Mouse (Mus musculus) large intestine, adult 2 months (tissue): ENCODE measurements around the gene Ccndbp1. TPM values are rescaled to one million over a fixed set of nuclear protein-coding genes. Genes with fewer than 3 reads are reported as not detected.
A peak's percentile ranks its signal among the peaks of the same experiment; 100 is the strongest.
"Not testable (repeated sequence)": the region's sequence is repeated elsewhere in the genome, so short reads cannot be mapped to it uniquely, and the experiment has no call there.

ENCODE experiments used
- DNase-seq: peaks from one replicate; pipeline ENCODE4 v3.0.0-alpha.2; 2012; ENCODE audit warnings: low read depth, low spot score
- WGBS: fragments of 180-500 bp; shearing (Covaris S2); methylation state at CpG from one replicate; pipeline ENCODE4 v1.1.7; 2018; 5-methylcytosine and 5-hydroxymethylcytosine counted together
- polyA plus RNA-seq: library from polyadenylated mRNA; depleted of rRNA; stranded (reverse); fragments of >200 nt; gene quantifications from 2 replicates; pipeline ENCODE4 v1.2.3, GENCODE M21; 2012; rRNA removed

Ccndbp1 gene
- polyA plus RNA-seq = 24.1 and 26.4 TPM in 2 replicates

- peak; percentile 83 for DNase-seq
- 1% methylated on average over 34 of the region's 34 CpGs for WGBS
Observed at GRCm38 (mm10) chr2:121007925-121008663, at the start of gene Ccndbp1. TSS of gene Ccndbp1 (plus strand) at chr2:121008403.

DNA sequence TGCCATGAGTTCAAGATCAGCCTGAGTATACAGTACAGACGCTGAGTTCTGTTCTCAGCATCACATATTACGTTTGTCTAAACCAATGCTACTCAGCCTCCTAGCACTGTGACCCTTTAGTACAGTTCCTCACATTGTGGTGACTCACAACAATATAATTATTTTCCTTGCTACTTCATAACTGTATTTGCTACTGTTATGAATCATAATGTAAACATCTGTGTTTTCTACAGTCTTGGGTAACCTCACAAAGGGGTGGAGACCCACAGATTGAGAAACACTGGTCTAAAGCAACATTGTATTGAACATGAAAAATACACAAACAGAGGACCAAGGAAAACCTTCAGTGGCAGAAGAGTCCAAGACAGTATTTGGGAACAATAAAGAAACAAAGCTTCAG, 48.8 kb upstream of the Ccndbp1 start:
- no peak for DNase-seq
- 51% methylated on average over 2 of the region's 2 CpGs for WGBS

GRCm38 (mm10) chr2:120959827-120960226, 48.4 kb upstream of the Ccndbp1 start:
- 81% methylated on average over 5 of the region's 5 CpGs for WGBS
- DNase-seq = no peak

GRCm38 (mm10) chr2:120960261-120960660, 47.9 kb upstream of the Ccndbp1 start:
- WGBS = 60% methylated on average over 1 of the region's 1 CpGs

DNA sequence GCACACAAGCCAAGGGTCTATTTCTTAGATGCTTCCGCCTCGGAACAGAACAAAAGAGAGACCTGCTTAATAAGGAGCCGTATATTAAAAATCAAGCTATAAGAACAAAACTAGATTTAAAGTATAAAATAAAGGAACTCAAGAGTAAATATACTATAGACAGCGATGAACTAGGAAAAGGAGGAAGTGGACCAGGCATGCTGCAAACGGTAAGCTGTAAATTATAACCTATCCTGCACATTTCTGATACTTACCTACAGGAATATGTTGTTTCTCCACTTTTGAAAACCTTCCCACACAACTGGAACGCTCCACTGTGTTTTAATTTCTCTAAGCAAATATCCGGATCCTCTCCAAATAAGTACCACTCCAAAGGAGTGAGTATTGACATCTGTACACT, 45.1 kb upstream of the Ccndbp1 start:
- 84% methylated on average over 7 of the region's 7 CpGs for WGBS
- DNase-seq = no peak

More at GRCm38 (mm10) chr2:120960261-120960660, 47.9 kb upstream of the Ccndbp1 start:
- DNase-seq = no peak

- DNase-seq = no peak
- WGBS = 94% methylated on average over 3 of the region's 3 CpGs
Observed at GRCm38 (mm10) chr2:120965486-120965885, 42.7 kb upstream of the Ccndbp1 start.

GRCm38 (mm10) chr2:120970045-120970539, 38.1 kb upstream of the Ccndbp1 start:
- WGBS = under 1% methylated on average over 23 of the region's 23 CpGs
- no peak for DNase-seq

DNA sequence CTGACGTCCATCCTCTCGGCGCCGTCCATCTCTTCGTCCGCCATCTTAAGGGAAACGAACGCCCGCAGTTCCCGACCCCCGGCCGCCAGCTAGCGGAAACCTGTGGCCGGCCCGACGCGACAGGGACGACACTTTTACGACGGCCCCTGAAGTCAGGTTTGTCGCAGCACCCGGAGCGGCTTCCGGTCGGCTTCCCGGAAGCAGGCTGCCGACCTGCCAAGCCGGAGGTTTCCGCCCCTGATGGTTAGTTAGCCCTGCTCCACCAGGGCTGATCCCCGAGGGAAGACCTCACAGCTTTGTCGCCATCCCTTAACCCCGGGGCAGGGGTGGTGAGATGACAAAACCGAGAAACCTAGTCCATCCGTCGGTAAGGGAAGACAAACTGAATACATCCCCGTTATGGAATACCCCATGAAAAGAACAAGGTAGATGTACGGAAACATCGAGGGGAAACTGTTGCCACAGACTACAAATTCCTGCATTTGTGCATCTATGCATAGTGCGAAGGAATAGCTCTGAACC, 37.6 kb upstream of the Ccndbp1 start, which contains the start of gene Ubr1:
Gene Ubr1 (minus strand): TSS at position 157 of the 522 bp plus-strand sequence.
- DNase-seq = no peak
- under 1% methylated on average over 39 of the region's 39 CpGs for WGBS

DNA sequence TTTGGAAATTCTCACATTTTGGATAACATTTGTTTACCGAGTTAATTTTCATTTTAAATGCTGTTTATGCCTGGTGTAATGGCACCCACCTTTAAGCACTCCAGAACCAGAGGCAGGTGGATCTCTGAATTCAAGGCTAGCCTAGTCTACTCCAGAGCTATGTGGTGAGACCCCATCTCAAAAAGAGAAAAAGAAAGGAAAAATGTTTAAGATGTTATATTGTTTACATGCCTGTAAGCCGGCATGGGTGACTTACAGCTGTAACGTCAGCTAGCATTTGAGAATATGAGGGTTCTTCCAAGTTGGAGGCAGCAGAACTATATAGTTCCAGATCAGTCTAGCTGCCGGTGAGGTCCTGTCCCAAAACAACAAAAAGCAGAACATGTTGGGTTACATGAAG, 36.4 kb upstream of the Ccndbp1 start:
- 87% methylated on average over 4 of the region's 4 CpGs for WGBS
- no peak for DNase-seq

DNA sequence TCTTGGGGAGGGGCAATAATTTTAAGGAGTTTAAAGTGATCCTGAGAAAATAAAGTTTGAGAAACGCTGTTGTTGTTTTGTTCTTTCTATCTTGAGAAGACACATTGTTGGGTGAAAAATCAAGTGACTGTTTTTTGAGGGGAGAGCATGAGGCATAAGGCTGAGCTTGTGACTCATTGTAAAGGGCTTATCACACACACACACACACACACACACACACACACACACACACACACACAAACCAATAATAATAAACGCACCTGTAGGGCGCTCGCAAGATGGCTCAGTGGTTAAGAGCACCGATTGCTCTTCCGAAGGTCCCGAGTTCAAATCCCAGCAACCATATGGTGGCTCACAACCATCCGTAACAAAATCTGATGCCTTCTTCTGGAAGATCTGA, 35.9 kb upstream of the Ccndbp1 start:
- not testable (repeated sequence) for DNase-seq
- 96% methylated on average over 8 of the region's 8 CpGs for WGBS

GRCm38 (mm10) chr2:120972964-120973363, 35.2 kb upstream of the Ccndbp1 start:
- 18% methylated on average over 5 of the region's 5 CpGs for WGBS
- DNase-seq = no peak

DNA sequence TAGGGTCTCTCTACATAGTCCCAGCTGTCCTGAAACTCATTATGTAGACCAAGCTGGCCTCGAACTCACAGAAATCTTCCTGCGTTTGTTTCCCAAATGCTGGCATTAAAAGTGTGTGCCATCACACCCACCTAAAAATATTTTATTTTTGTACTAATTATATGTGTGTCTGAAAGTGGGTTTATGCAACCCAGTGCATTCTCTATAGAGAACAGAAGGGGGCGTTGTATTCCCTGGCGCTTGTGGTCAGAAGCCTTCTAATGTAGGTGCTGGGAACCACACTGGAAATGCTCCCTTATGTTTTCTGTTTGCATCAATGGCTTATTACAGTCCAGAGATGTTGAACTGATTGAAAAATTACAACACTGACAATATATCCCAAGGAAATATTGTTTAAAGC, 31.9 kb upstream of the Ccndbp1 start:
- no peak for DNase-seq
- WGBS = 66% methylated on average over 4 of the region's 4 CpGs

GRCm38 (mm10) chr2:120976990-120977925, 30.9 kb upstream of the Ccndbp1 start, which contains the start of gene Tmem62:
TSS of gene Tmem62 (plus strand) at chr2:120977017.
- no peak for DNase-seq
- 2% methylated on average over 71 of the region's 71 CpGs for WGBS

DNA sequence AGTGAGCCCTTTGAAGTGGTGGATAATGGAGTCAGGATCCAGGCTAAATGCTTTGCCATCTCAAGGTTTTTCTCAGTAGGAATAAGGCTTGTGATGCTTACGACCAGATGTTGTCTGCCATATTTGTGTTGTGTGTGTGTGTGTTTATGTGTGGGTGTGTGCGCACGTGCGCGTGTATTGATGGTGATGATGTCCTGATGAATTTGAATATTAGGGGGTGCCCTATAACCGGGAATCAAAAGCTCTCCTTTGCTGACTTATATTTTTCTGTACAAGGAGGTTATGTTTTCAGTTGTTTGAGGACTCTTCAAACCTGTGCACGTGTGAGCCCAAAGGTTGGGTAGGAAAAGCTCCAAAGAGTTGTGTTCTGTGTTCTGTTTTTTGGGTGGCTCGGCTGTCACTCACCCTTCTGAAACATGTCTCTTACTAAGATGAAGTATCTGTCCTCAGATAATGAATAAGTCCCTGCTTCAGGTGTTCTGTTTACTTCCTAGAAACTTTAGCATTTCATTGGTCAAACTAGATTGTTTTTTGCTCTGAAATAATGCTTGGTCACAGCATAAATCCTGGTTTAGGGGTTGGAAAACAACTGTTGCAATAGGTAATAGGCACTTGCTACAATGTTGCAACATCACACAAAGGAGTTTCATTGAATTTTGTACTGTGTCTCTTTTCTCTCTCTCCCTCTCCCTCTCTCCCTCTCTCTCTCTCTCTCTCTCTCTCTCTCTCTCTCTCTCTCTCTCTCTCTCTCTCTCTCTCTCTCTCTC, 30.1 kb upstream of the Ccndbp1 start:
- DNase-seq = no peak
- 87% methylated on average over 8 of the region's 8 CpGs for WGBS

- 71% methylated on average over 2 of the region's 2 CpGs for WGBS
- DNase-seq = no peak
Observed at GRCm38 (mm10) chr2:120978693-120979037, 29.5 kb upstream of the Ccndbp1 start.

GRCm38 (mm10) chr2:120979819-120980218, 28.4 kb upstream of the Ccndbp1 start:
- 82% methylated on average over 1 of the region's 1 CpGs for WGBS
- no peak for DNase-seq

GRCm38 (mm10) chr2:120980861-120981260, 27.3 kb upstream of the Ccndbp1 start:
- no peak for DNase-seq
- whole genome bisulfite sequencing = 25% methylated on average over 2 of the region's 2 CpGs

DNA sequence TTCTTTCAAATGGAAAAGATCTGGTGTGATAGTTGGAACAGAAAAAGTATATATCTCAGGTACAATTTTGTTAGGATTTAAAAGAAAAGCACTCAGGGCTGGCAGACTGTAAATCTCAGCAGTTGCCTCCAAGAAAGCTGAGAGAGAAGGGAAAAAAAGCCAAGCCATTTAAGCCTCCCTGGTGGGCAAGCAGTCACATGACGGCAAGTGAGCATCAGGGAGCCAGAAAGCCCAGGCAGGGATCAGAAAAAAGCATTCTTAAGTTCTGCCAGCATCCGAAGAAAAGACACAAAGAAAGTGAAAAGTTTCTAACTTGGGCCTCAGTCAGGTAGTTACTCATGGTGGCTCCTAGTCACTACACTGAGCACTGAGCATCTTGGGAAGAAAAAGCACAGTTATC, 24.6 kb upstream of the Ccndbp1 start:
- no peak for DNase-seq
- 85% methylated on average over 2 of the region's 2 CpGs for WGBS

DNA sequence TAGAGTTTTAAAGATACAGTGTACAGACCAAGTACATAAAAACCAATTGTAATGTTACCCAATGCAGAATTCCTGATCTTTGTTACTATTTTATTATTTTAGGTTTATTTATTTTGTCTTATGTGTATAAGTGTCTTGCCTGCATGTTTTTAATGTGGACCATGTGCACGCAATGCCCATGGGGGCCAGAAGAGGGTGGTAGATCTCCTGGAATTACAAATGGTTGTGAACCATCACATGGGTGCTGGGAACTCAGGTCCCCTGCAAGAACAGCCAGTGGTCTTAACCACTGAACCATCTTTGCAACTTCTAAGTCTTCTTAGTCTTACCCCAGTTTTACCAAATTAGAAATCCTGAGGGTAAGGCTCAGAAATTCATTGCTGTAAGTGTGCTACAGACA, 23.0 kb upstream of the Ccndbp1 start:
- DNase-seq = no peak
- 96% methylated on average over 1 of the region's 1 CpGs for WGBS
